Mouse (Mus musculus) intestine, embryonic 15.5 days (tissue): ENCODE data around the gene Snrnp70. TPM values are rescaled to one million over a fixed set of nuclear protein-coding genes. Genes with fewer than 3 reads are reported as not detected.
A peak's percentile ranks its signal among the peaks of the same experiment; 100 is the strongest.

Source experiments
- ATAC-seq: fragments of 200-750 bp; cut with Nextera tagmentation; 2 replicates; pipeline ENCODE4 v1.8.0; 2017; ENCODE audit warnings: moderate TSS enrichment, moderate library complexity
- H3K27ac ChIP-seq: fragments of 300-500 bp; sonication (generic); 2 replicates; pipeline ENCODE4 v1.5.1; 2015; ENCODE audit warnings: mild to moderate bottlenecking, inconsistent platforms
- H3K27me3 ChIP-seq: fragments of 300-500 bp; sonication (generic); replicated peaks from 2 replicates; pipeline ENCODE4 v1.6.1; 2015; ENCODE audit warnings: inconsistent platforms
- H3K36me3 ChIP-seq: fragments of 300-500 bp; sonication (generic); 2 replicates; pipeline ENCODE4 v1.6.1; 2015; ENCODE audit warnings: inconsistent platforms
- H3K4me1 ChIP-seq: fragments of 300-500 bp; sonication (generic); replicated peaks from 2 replicates; pipeline ENCODE4 v1.6.1; 2015; ENCODE audit warnings: inconsistent platforms
- H3K4me2 ChIP-seq: fragments of 300-500 bp; sonication (generic); replicated peaks from 2 replicates; pipeline ENCODE4 v1.6.1; 2015; ENCODE audit warnings: mild to moderate bottlenecking, inconsistent platforms
- H3K4me3 ChIP-seq: fragments of 300-500 bp; sonication (generic); replicated peaks from 2 replicates; pipeline ENCODE4 v1.5.1; 2015; ENCODE audit warnings: inconsistent platforms
- H3K9ac ChIP-seq: fragments of 300-500 bp; sonication (generic); 2 replicates; pipeline ENCODE4 v1.6.1; 2015; ENCODE audit warnings: inconsistent platforms
- H3K9me3 ChIP-seq: fragments of 300-500 bp; sonication (generic); 2 replicates; pipeline ENCODE4 v1.6.1; 2016; ENCODE audit warnings: inconsistent platforms
- WGBS: fragments of 180-500 bp; shearing (Covaris S2); methylation state at CpG from one replicate; pipeline ENCODE4 v1.1.7; 2015; 5-methylcytosine and 5-hydroxymethylcytosine counted together
- polyA plus RNA-seq: library from polyadenylated mRNA; unstranded; fragments of >200 nt; fragmentation: Nextera tagmentation; extraction: Ambion mirVana; gene quantifications from 2 replicates; pipeline ENCODE4 v1.2.1, GENCODE M21; 2015

Snrnp70 gene
- polyA plus RNA-seq, 1 experiment from 2014 or later = 195 TPM

GRCm38 (mm10) chr7:45338161-45338911 is 57.2 kb downstream of the Snrnp70 start:
- peak overlapping the region; percentile 71 for H3K27ac ChIP-seq

DNA sequence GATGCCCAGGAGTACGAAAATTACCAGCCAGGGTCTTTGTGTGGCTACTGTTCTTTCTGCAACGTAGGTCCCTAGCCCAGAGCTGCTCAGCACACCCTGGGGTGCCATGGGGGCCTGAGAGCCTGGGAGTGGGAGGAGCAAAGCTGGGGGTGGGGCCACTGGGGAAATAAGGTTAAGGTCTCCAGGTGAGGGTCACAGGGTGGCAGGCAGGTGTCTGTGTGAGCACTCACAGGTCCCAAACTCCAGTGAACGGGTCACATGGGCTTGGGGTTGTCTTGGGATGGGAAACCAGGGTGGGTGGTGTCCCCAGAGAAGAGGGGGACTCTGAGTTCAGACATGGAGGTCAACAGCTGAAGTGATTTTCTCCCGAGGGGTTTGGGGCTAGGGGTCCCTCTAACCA is 58.1 kb downstream of the Snrnp70 start:
- Histone ChIP-seq H3K4me3 (no peak overlapping the region), H3K9ac (no peak overlapping the region), H3K27me3 (no peaks in the 10 kb centered on the region), H3K36me3 (no peaks in the 10 kb centered on the region), H3K4me2 (peak overlapping the region; percentile 92), H3K27ac (0 out of 2 replicates have a peak overlapping the region, but pooled peaks have one; percentile 25), H3K9me3 (no peaks in the 10 kb centered on the region), H3K4me1 (peaks cover 58% of the 10 kb centered on the region)
- ATAC-seq = no peak
- 19% methylated on average over 4 of the region's 4 CpGs for WGBS

More at GRCm38 (mm10) chr7:45338161-45338911, 57.2 kb downstream of the Snrnp70 start:
- H3K4me1 ChIP-seq = peaks cover 50% of the 10 kb centered on the region
- WGBS = 4% methylated on average over 14 of the region's 14 CpGs
- peak; percentile 37 for ATAC-seq
- H3K27me3 ChIP-seq = 0 out of 2 replicates have a peak, but pooled peaks cover under 1% of the 10 kb centered on the region
- H3K9ac ChIP-seq = 0 out of 2 replicates have a peak overlapping the region, but pooled peaks have one; percentile 60
- H3K4me2 ChIP-seq = peak overlapping the region; percentile 92
- H3K9me3 ChIP-seq = no peaks in the 10 kb centered on the region
- H3K4me3 ChIP-seq = peak overlapping the region; percentile 56
- no peaks in the 10 kb centered on the region for H3K36me3 ChIP-seq

- 85% methylated on average over 4 of the region's 4 CpGs for WGBS
- Histone ChIP-seq H3K27ac (no peak overlapping the region), H3K4me2 (no peak overlapping the region), H3K9ac (no peak overlapping the region), H3K9me3 (no peaks in the 10 kb centered on the region), H3K4me3 (no peak overlapping the region), H3K4me1 (peaks cover 67% of the 10 kb centered on the region), H3K36me3 (no peaks in the 10 kb centered on the region; the same call in 1 of the 2 replicates), H3K27me3 (no peaks in the 10 kb centered on the region)
- no peak for ATAC-seq
These were observed 59.2 kb downstream of the Snrnp70 start for GRCm38 (mm10) chr7:45336319-45336718.

DNA sequence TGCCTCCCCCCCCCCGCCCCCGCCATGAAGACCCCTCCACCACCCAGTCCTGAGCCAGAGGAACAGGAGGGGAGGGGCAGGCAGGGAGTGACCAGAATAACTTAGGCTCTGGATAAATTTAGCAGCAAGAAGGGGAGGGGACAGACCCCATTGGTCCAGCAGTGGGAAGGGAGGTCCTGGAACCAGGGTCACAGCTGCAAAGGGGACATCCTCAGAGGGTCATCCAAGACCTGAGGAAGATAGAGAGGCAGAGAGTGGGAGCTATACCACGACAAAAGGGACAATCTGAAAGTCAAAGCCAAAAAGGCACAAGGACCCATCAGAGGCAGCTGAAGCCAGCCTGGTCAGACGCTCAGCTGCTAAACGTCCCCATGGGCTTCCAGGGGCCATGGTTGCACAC is 60.5 kb downstream of the Snrnp70 start, which contains the start of gene Hrc:
Gene Hrc, plus strand, starts transcription at position 235 of the 400 bp plus-strand sequence.
- Histone ChIP-seq H3K27me3 (no peaks in the 10 kb centered on the region), H3K36me3 (no peaks in the 10 kb centered on the region; the same call in 1 of the 2 replicates), H3K4me1 (peaks cover 55% of the 10 kb centered on the region), H3K4me3 (no peak within 1 kb of the TSS; the same call in 1 of the 2 replicates), H3K9ac (no peak within 1 kb of the TSS), H3K27ac (0 out of 2 replicates have a peak within 1 kb of the TSS, but pooled peaks have one; percentile 90), H3K9me3 (no peaks in the 10 kb centered on the region), H3K4me2 (peak within 1 kb of the TSS; percentile 94)
- WGBS = 31% methylated on average over 5 of the region's 5 CpGs
- no peak for ATAC-seq

DNA sequence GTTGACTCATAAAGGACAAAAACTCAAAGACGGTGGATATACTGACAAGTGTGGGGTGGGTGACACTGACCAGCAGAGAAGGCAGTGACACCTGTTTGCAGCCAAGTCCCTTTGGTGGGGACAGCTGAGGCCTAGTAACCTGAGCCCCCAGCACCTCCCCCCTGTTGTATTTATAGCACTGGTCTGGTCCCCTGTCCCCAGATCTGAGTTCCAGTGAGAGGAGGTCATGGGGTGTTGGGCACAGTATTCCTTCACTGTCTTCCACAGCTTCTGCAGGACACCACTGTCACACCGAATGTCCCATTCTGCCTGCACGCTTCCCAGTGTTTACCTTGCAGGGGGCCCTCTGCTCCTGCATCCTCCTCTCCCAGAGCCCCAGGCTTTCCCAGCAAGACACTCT is 60.9 kb downstream of the Snrnp70 start:
- no peak for ATAC-seq
- Histone ChIP-seq H3K4me2 (peak overlapping the region; percentile 94), H3K27ac (0 out of 2 replicates have a peak overlapping the region, but pooled peaks have one; percentile 90), H3K4me1 (peaks cover 52% of the 10 kb centered on the region), H3K36me3 (no peaks in the 10 kb centered on the region; the same call in 1 of the 2 replicates), H3K27me3 (no peaks in the 10 kb centered on the region), H3K9me3 (no peaks in the 10 kb centered on the region), H3K9ac (no peak overlapping the region), H3K4me3 (no peak overlapping the region)
- WGBS = 26% methylated on average over 3 of the region's 3 CpGs

GRCm38 (mm10) chr7:45333431-45333982 is 62.0 kb downstream of the Snrnp70 start, which contains the start of gene Trpm4:
Gene Trpm4, minus strand, starts transcription at chr7:45333780.
- peaks cover 44% of the 10 kb centered on the region for H3K4me1 ChIP-seq
- ATAC-seq = peak; percentile 76
- no peaks in the 10 kb centered on the region for H3K9me3 ChIP-seq
- H3K4me2 ChIP-seq = peak within 1 kb of the TSS; percentile 94
- H3K36me3 ChIP-seq = no peaks in the 10 kb centered on the region; the same call in 1 of the 2 replicates
- under 1% methylated on average over 38 of the region's 38 CpGs for WGBS
- H3K27me3 ChIP-seq = no peaks in the 10 kb centered on the region
- H3K9ac ChIP-seq = peak within 1 kb of the TSS; percentile 87
- peak within 1 kb of the TSS; percentile 90 for H3K27ac ChIP-seq
- peak within 1 kb of the TSS; percentile 78 for H3K4me3 ChIP-seq

GRCm38 (mm10) chr7:45332685-45333425 is 62.7 kb downstream of the Snrnp70 start:
- H3K36me3 ChIP-seq = no peaks in the 10 kb centered on the region; the same call in 1 of the 2 replicates
- WGBS = under 1% methylated on average over 22 of the region's 22 CpGs
- peak; percentile 68 for ATAC-seq

DNA sequence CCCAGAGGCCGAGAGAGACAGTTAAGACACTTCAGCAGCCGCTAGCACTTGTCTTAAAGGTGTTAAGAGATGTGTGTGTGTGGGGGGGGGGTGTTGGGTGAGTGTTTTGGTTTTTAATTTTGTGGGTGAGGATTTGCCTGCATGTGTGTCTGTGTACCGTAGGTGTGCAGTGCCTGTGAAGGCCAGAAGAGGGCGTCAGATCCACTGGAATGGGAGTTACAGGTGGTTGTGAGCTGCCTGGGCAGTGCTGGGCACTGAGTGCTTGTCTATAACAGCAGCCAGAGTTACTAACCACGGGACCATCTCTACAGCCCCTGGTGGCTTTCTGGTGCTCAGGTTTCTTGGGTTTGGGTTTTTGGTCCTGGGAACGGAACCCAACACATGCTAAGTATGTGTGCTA is 64.0 kb downstream of the Snrnp70 start:
- Histone ChIP-seq H3K4me2 (no peak overlapping the region), H3K27me3 (no peaks in the 10 kb centered on the region), H3K9ac (no peak overlapping the region), H3K4me1 (peaks cover 31% of the 10 kb centered on the region), H3K9me3 (no peaks in the 10 kb centered on the region), H3K36me3 (peaks cover 6% of the 10 kb centered on the region), H3K27ac (no peak overlapping the region), H3K4me3 (no peak overlapping the region)
- ATAC-seq = no peak
- 84% methylated on average over 6 of the region's 6 CpGs for WGBS

More at GRCm38 (mm10) chr7:45332685-45333425, 62.7 kb downstream of the Snrnp70 start:
- Histone ChIP-seq H3K4me2 (peak overlapping the region; percentile 94), H3K4me3 (peak overlapping the region; percentile 78), H3K4me1 (peaks cover 38% of the 10 kb centered on the region), H3K27ac (peak overlapping the region; percentile 90), H3K27me3 (no peaks in the 10 kb centered on the region), H3K9ac (peak overlapping the region; percentile 87), H3K9me3 (no peaks in the 10 kb centered on the region)

GRCm38 (mm10) chr7:45328841-45329475 is 66.6 kb downstream of the Snrnp70 start:
- Histone ChIP-seq H3K9ac (no peak overlapping the region), H3K27ac (no peak overlapping the region), H3K27me3 (no peaks in the 10 kb centered on the region), H3K9me3 (no peaks in the 10 kb centered on the region), H3K4me3 (no peak overlapping the region), H3K4me2 (no peak overlapping the region), H3K4me1 (peaks cover 17% of the 10 kb centered on the region), H3K36me3 (peaks cover 24% of the 10 kb centered on the region)
- WGBS = 79% methylated on average over 13 of the region's 13 CpGs
- no peak for ATAC-seq
